Mouse (Mus musculus) cortical plate, adult 2 months (tissue): Measurements from ENCODE around the gene Arhgap9.

Source experiments
- CTCF ChIP-seq: fragments of 200-500 bp; IDR thresholded peaks from 2 replicates; pipeline ENCODE4 v1.5.1; 2011; ENCODE audit warnings: mild to moderate bottlenecking, control low read depth, low read length; ENCODE audit not compliant: insufficient read depth; ENCODE audit errors: extremely low read depth
- POLR2A ChIP-seq: fragments of 200-500 bp; IDR thresholded peaks from 2 replicates; pipeline ENCODE4 v1.6.1; 2011; ENCODE audit warnings: mild to moderate bottlenecking, low read length, control low read depth; ENCODE audit not compliant: insufficient read depth; ENCODE audit errors: extremely low read depth

GRCm38 (mm10) chr10:127272371-127272770, 49.4 kb upstream of the Arhgap9 start:
- TF ChIP-seq CTCF, result no peak
- no peak for TF ChIP-seq POLR2A
